Mouse (Mus musculus) liver, adult 2 months (tissue): Measurements from ENCODE around the gene Fibp. TPM values are rescaled to one million over a fixed set of nuclear protein-coding genes. Genes with fewer than 3 reads are reported as not detected.

Source experiments
- DNase-seq: peaks from one replicate; pipeline ENCODE4 v3.0.0-alpha.2; 2011; ENCODE audit warnings: low read depth, low spot score; ENCODE audit errors: extremely low read depth
- H3K27ac ChIP-seq: fragments of 200-500 bp; replicated peaks from 2 replicates; pipeline ENCODE4 v1.5.1; 2012; ENCODE audit warnings: low read depth, mild to moderate bottlenecking, control low read depth, inconsistent platforms, low read length; ENCODE audit not compliant: insufficient read depth
- H3K27me3 ChIP-seq: fragments of 200-500 bp; 2 replicates; pipeline ENCODE4 v1.6.1; 2012; ENCODE audit warnings: mild to moderate bottlenecking, moderate library complexity, low read length, inconsistent platforms; ENCODE audit not compliant: control insufficient read depth, insufficient read depth
- H3K36me3 ChIP-seq: fragments of 200-500 bp; 2 replicates; pipeline ENCODE4 v1.6.1; 2012; ENCODE audit warnings: low read length, inconsistent platforms; ENCODE audit not compliant: control insufficient read depth, insufficient read depth
- H3K4me1 ChIP-seq: fragments of 200-500 bp; 2 replicates; pipeline ENCODE4 v1.6.1; 2011; ENCODE audit warnings: low read length; ENCODE audit not compliant: control insufficient read depth, insufficient read depth
- H3K4me3 ChIP-seq: fragments of 200-500 bp; 2 replicates; pipeline ENCODE4 v1.5.1; 2011; ENCODE audit warnings: low read depth, mild to moderate bottlenecking, control low read depth, low read length, moderate library complexity; ENCODE audit not compliant: insufficient read depth
- H3K79me2 ChIP-seq: fragments of 200-500 bp; 2 replicates; pipeline ENCODE4 v1.6.1; 2012; ENCODE audit warnings: inconsistent platforms, mild to moderate bottlenecking, low read length, moderate library complexity; ENCODE audit not compliant: control insufficient read depth, insufficient read depth
- H3K9ac ChIP-seq: fragments of 200-500 bp; 2 replicates; pipeline ENCODE4 v1.6.1; 2012; ENCODE audit warnings: low read depth, mild to moderate bottlenecking, control low read depth, inconsistent platforms, low read length
- CTCF ChIP-seq: fragments of 200-500 bp; IDR thresholded peaks from 2 replicates; pipeline ENCODE4 v1.5.1; 2011; ENCODE audit warnings: low read depth, low read length, control low read depth
- POLR2A ChIP-seq: fragments of 200-500 bp; IDR thresholded peaks from 2 replicates; pipeline ENCODE4 v1.6.1; 2011; ENCODE audit warnings: low read length, control low read depth; ENCODE audit not compliant: insufficient read depth; ENCODE audit errors: extremely low read depth
- WGBS: fragments of 180-500 bp; shearing (Covaris S2); methylation state at CpG from one replicate; pipeline ENCODE4 v1.1.7; 2018; 5-methylcytosine and 5-hydroxymethylcytosine counted together
- polyA plus RNA-seq: library from polyadenylated mRNA; depleted of rRNA; stranded (reverse); fragments of >200 nt; gene quantifications from 2 replicates; pipeline ENCODE4 v1.2.3, GENCODE M21; 2012
- total RNA-seq: library from RNA; depleted of rRNA; stranded (reverse); fragments of >200 nt; gene quantifications from 2 replicates; pipeline ENCODE4 v1.2.3, GENCODE M21; 2014

Fibp gene
- total and polyA plus RNA-seq, 2 experiments: 25.8 to 46.6 TPM

DNA sequence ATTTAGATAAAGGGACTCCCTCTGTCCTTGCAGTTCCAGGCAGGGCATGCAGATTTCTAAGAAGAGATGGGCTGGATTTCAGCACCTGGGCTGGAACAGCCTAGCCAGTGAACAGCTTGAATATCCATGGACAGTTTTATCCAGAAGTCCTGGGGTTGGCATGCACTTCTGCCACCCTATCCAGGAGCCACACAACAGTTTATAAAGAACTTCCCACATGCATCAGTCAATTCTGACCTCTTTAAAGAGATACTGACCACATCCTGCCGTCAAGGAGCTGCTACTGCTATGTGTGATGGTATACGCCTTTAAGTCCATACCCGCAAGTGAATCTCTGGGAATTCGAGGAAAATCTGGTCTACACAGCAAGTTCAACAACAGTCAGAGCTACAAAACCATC, 31.2 kb upstream of the Fibp start:
- no peak for DNase-seq
- H3K36me3 ChIP-seq: no peaks in the 10 kb centered on the region
- H3K9ac ChIP-seq: no peak overlapping the region
- H3K27ac ChIP-seq: no peak overlapping the region
- peaks cover 14% of the 10 kb centered on the region; the same call in 1 of the 2 replicates for H3K79me2 ChIP-seq
- 70% methylated on average over 4 of the region's 4 CpGs for WGBS
- TF ChIP-seq POLR2A (no peak), CTCF (no peak)
- H3K4me1 ChIP-seq: peaks cover 15% of the 10 kb centered on the region
- no peaks in the 10 kb centered on the region for H3K27me3 ChIP-seq
- no peak overlapping the region for H3K4me3 ChIP-seq

DNA sequence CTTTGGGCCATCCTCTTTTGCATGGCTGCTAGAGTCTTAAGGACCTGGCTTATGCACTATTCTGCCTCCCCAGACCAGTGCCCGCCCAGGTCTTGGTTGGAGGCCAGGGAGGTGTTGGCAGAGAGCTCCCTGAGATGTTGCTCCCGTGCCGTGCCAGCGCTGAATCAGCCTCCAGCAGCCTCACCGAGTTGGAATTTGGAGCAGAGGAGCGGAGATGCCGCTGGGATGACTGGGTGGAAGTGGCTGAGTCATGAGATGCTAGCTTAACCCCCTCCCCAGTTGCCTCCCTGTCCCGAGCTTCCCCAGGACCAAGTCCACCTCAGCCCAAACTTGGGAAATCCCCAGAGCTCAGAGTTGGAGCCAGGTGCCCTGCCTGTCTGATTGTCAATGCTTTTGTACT, 30.6 kb upstream of the Fibp start:
- H3K79me2 ChIP-seq: peaks cover 14% of the 10 kb centered on the region; the same call in 1 of the 2 replicates
- no peaks in the 10 kb centered on the region for H3K36me3 ChIP-seq
- 13% methylated on average over 8 of the region's 8 CpGs for WGBS
- TF ChIP-seq POLR2A (no peak), CTCF (no peak)
- no peak overlapping the region for H3K4me3 ChIP-seq
- no peak for DNase-seq
- no peak overlapping the region for H3K9ac ChIP-seq
- no peaks in the 10 kb centered on the region for H3K27me3 ChIP-seq
- H3K27ac ChIP-seq: no peak overlapping the region
- H3K4me1 ChIP-seq: peaks cover 15% of the 10 kb centered on the region

DNA sequence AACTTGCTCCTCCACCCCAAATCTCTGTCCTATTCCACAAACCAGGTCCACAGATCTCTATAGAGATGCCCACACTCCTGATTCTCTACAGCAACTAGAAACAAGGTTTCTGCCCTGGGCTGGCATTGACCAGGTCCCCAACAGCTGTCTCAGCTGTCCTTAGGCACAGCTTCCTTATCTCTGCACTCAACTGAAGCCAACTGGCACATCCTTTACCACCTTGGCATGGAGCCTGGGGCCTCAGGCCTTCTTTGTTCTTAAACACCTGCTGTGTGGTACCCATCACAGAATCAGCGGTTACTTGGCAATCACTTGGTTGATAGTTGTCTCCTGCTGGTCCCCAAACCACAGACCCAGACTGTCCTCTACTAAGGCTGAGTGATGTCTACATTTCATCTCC, 30.0 kb upstream of the Fibp start:
- peaks cover 10% of the 10 kb centered on the region; the same call in 1 of the 2 replicates for H3K79me2 ChIP-seq
- WGBS: 76% methylated on average over 1 of the region's 1 CpGs
- H3K27me3 ChIP-seq: no peaks in the 10 kb centered on the region
- H3K9ac ChIP-seq: no peak overlapping the region
- no peak overlapping the region for H3K27ac ChIP-seq
- TF ChIP-seq CTCF (no peak), POLR2A (no peak)
- peaks cover 15% of the 10 kb centered on the region for H3K4me1 ChIP-seq
- DNase-seq: peak; percentile 28
- no peak overlapping the region for H3K4me3 ChIP-seq
- no peaks in the 10 kb centered on the region for H3K36me3 ChIP-seq

DNA sequence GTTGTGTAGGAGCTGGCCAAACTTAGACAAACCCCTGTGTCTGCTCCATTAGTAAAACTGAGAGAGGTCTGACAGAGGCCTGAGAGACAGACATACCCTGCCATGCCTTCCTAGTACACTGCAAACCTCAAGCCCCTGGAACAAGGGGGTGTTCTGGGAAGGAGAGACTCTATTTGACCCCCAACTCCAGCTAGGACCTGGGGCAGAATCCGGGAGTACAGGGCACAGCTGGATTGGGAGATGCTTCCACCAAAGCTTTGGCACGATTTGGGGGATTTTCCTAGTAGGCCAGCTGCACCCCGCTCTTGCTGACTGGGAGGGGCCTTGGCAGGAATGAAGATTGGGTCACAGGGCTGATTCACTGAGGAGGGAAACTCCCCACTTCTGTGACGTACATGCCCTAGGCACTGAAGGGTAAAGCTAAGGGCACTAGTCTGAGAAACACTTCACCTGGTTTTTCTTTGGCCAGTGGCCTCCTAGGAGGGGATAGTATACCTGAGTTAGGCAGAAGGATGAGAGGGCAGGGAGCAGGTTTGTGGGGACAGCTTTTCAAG, 28.4 kb upstream of the Fibp start:
- TF ChIP-seq POLR2A: no peak
- TF ChIP-seq CTCF: no peak
- Histone ChIP-seq H3K4me3 (no peak overlapping the region), H3K27me3 (no peaks in the 10 kb centered on the region), H3K4me1 (peaks cover 5% of the 10 kb centered on the region; the same call in 1 of the 2 replicates), H3K79me2 (no peaks in the 10 kb centered on the region), H3K9ac (no peak overlapping the region), H3K27ac (no peak overlapping the region), H3K36me3 (no peaks in the 10 kb centered on the region)
- DNase-seq: no peak
- WGBS: 88% methylated on average over 4 of the region's 4 CpGs

- no peaks in the 10 kb centered on the region for H3K79me2 ChIP-seq
- WGBS: 1% methylated on average over 16 of the region's 16 CpGs
- H3K9ac ChIP-seq: peak overlapping the region; percentile 47
- H3K27me3 ChIP-seq: no peaks in the 10 kb centered on the region
- H3K27ac ChIP-seq: peak overlapping the region; percentile 37
- DNase-seq: peak; percentile 74
- no peaks in the 10 kb centered on the region for H3K36me3 ChIP-seq
- peaks cover 5% of the 10 kb centered on the region; the same call in 1 of the 2 replicates for H3K4me1 ChIP-seq
- no peak for TF ChIP-seq POLR2A
- peak; percentile 47 for TF ChIP-seq CTCF
- H3K4me3 ChIP-seq: peak overlapping the region; percentile 45
These were observed 27.2 kb upstream of the Fibp start for GRCm38 (mm10) chr19:5432992-5433852.
